ENCODE assay signal across 20 mouse cellular contexts in genomic region chr3:66574321-66574720, GRCm38 (mm10).
DNase-seq lines count a peak whose midpoint lies in the region; ATAC-seq lines count a peak whose summit lies in the region.
"Had no signal": no experiment of that assay in that cellular context is flagged by ENCODE, and none has a peak within 500 bp of the region (broad histone marks: within the 10 kb centered on the region; RNA-seq: fewer than 3 reads in every experiment).

No protein-coding gene starts in this region.

- no peaks in the 10 kb centered on the region for H3K36me3 ChIP-seq in embryonic facial prominence, embryonic 12.5 days
- no peaks in the 10 kb centered on the region for H3K36me3 ChIP-seq in embryonic facial prominence, embryonic 10.5 days (replicated peaks)
- no peaks in the 10 kb centered on the region for H3K36me3 ChIP-seq in embryonic facial prominence, embryonic 15.5 days
- no peaks in the 10 kb centered on the region for H3K36me3 ChIP-seq in limb, embryonic 15.5 days
- H3K36me3 ChIP-seq: forebrain, embryonic 10.5 days; heart, embryonic 12.5 days; hindbrain, embryonic 10.5 days had no signal

- ATAC-seq in embryonic facial prominence, embryonic 12.5 days (ENCODE audit: insufficient number of reproducible peaks, insufficient read depth, low FRiP score, low TSS enrichment), result no peak
- ATAC-seq in embryonic facial prominence, embryonic 15.5 days (ENCODE audit: insufficient number of reproducible peaks, low FRiP score, low TSS enrichment, low read depth), result no peak; the same call in 1 of the 2 replicates
- no peak for ATAC-seq in limb, embryonic 15.5 days (ENCODE audit: insufficient number of reproducible peaks, low FRiP score, low TSS enrichment, low read depth)
- ATAC-seq: forebrain, embryonic 14.5 days had no signal

- no peak overlapping the region for H3K4me3 ChIP-seq in embryonic facial prominence, embryonic 12.5 days
- H3K4me3 ChIP-seq in embryonic facial prominence, embryonic 10.5 days, result no peak overlapping the region
- H3K4me3 ChIP-seq in embryonic facial prominence, embryonic 15.5 days (replicated peaks), result no peak overlapping the region
- no peak overlapping the region for H3K4me3 ChIP-seq in limb, embryonic 15.5 days
- H3K4me3 ChIP-seq: erythroblast, embryonic 14.5 days; forebrain, embryonic 10.5 days; gastrocnemius, adult 2 months; heart, embryonic 12.5 days; hindbrain, embryonic 10.5 days had no signal

- H3K9me3 ChIP-seq in embryonic facial prominence, embryonic 12.5 days, result no peaks in the 10 kb centered on the region
- no peaks in the 10 kb centered on the region for H3K9me3 ChIP-seq in embryonic facial prominence, embryonic 10.5 days
- H3K9me3 ChIP-seq in embryonic facial prominence, embryonic 15.5 days (replicated peaks), result no peaks in the 10 kb centered on the region
- H3K9me3 ChIP-seq in limb, embryonic 15.5 days, result no peaks in the 10 kb centered on the region
- H3K9me3 ChIP-seq: forebrain, embryonic 10.5 days; hindbrain, embryonic 10.5 days had no signal

- H3K4me1 ChIP-seq in embryonic facial prominence, embryonic 12.5 days, result peaks cover 12% of the 10 kb centered on the region; the same call in 1 of the 2 replicates
- H3K4me1 ChIP-seq in embryonic facial prominence, embryonic 10.5 days, result peaks cover 3% of the 10 kb centered on the region; the same call in 1 of the 2 replicates
- peaks cover 6% of the 10 kb centered on the region for H3K4me1 ChIP-seq in embryonic facial prominence, embryonic 15.5 days
- peaks cover 17% of the 10 kb centered on the region for H3K4me1 ChIP-seq in limb, embryonic 15.5 days
- H3K4me1 ChIP-seq: forebrain, embryonic 10.5 days; heart, embryonic 12.5 days; hindbrain, embryonic 10.5 days had no signal

- peak overlapping the region; percentile 26; the same call in 1 of the 2 replicates for H3K27ac ChIP-seq in embryonic facial prominence, embryonic 12.5 days
- H3K27ac ChIP-seq in embryonic facial prominence, embryonic 10.5 days (replicated peaks), result no peak overlapping the region
- peak overlapping the region; percentile 23 for H3K27ac ChIP-seq in embryonic facial prominence, embryonic 15.5 days (replicated peaks)
- peak overlapping the region; percentile 85 for H3K27ac ChIP-seq in limb, embryonic 15.5 days
- H3K27ac ChIP-seq: forebrain, embryonic 10.5 days; gastrocnemius, adult 2 months; hindbrain, embryonic 10.5 days; hindbrain, embryonic 14.5 days had no signal

- no peak overlapping the region for H3K4me2 ChIP-seq in embryonic facial prominence, embryonic 12.5 days (replicated peaks)
- H3K4me2 ChIP-seq in embryonic facial prominence, embryonic 15.5 days (replicated peaks), result no peak overlapping the region
- H3K4me2 ChIP-seq in limb, embryonic 15.5 days, result no peak overlapping the region
- H3K4me2 ChIP-seq: heart, embryonic 12.5 days; hindbrain, embryonic 14.5 days had no signal

- no peaks in the 10 kb centered on the region for H3K27me3 ChIP-seq in embryonic facial prominence, embryonic 12.5 days
- no peaks in the 10 kb centered on the region for H3K27me3 ChIP-seq in embryonic facial prominence, embryonic 10.5 days (replicated peaks; ENCODE audit: low read depth, poor library complexity, severe bottlenecking)
- no peaks in the 10 kb centered on the region for H3K27me3 ChIP-seq in embryonic facial prominence, embryonic 15.5 days
- no peaks in the 10 kb centered on the region for H3K27me3 ChIP-seq in limb, embryonic 15.5 days
- H3K27me3 ChIP-seq: CH12.LX; heart, embryonic 12.5 days had no signal

- no peak for DNase-seq in embryonic facial prominence, embryonic 10.5 days (ENCODE audit: low spot score)
- peak; percentile 84 for DNase-seq in NIH3T3 (ENCODE audit: low read depth)
- DNase-seq in lung, postnatal 10 days, result no peak
- no peak for DNase-seq in layer of hippocampus, adult 9-11 months
- DNase-seq: adrenal gland, postnatal 10 days; cerebellum, adult 11-12 months; cerebellum, adult 9-11 months; cerebellum, postnatal 36 days; gastrocnemius, adult 2 months; gastrocnemius, postnatal 25 days had no signal

- no peak overlapping the region for H3K9ac ChIP-seq in embryonic facial prominence, embryonic 12.5 days
- no peak overlapping the region for H3K9ac ChIP-seq in embryonic facial prominence, embryonic 15.5 days
- no peak overlapping the region for H3K9ac ChIP-seq in limb, embryonic 15.5 days
- H3K9ac ChIP-seq: heart, embryonic 12.5 days; hindbrain, embryonic 14.5 days had no signal

- 50% methylated on average over 8 of the region's 8 CpGs for WGBS in embryonic facial prominence, embryonic 12.5 days
- WGBS in embryonic facial prominence, embryonic 10.5 days, result 83% methylated on average over 8 of the region's 8 CpGs
- 27% methylated on average over 8 of the region's 8 CpGs for WGBS in embryonic facial prominence, embryonic 15.5 days
- WGBS in limb, embryonic 15.5 days, result 24% methylated on average over 8 of the region's 8 CpGs
